Mouse (Mus musculus): Measurements from ENCODE around the gene Qtrt1. TPM values are rescaled to one million over a fixed set of nuclear protein-coding genes. Genes with fewer than 3 reads are reported as not detected.

The Qtrt1 gene
- total and polyA plus RNA-seq, 3 experiments, result 48.1 to 57.8 (median 56.8) TPM

- Histone ChIP-seq H3K4me2 (ENCODE audit: insufficient read depth, low read depth, poor library complexity, severe bottlenecking) (no peak overlapping the region), H3K9me3 (replicated peaks; ENCODE audit: low read length) (no peaks in the 10 kb centered on the region), H3K79me2 (replicated peaks; ENCODE audit: control insufficient read depth, extremely low read depth, insufficient read depth, poor library complexity, severe bottlenecking) (no peaks in the 10 kb centered on the region), H3K27ac (ENCODE audit: insufficient read depth, low read depth) (no peak overlapping the region), H3K4me3 (replicated peaks in 1 of 3; ENCODE audit: low read depth in 2 of 3, low read length in 2 of 3, poor library complexity in 1 of 3) (no peak overlapping the region), H3K4me1 (ENCODE audit: control insufficient read depth in 1 of 2, insufficient read depth in 2 of 2) (peaks cover 6 to 61% of the 10 kb centered on the region in 2 experiments; a peak in 3 of 4 replicates), H3K9ac (ENCODE audit: insufficient read depth, low read depth) (no peak overlapping the region), H3K36me3 (replicated peaks in 1 of 2; ENCODE audit: control insufficient read depth in 1 of 2, insufficient read depth in 1 of 2, low read length in 1 of 2) (peaks cover 17 to 61% of the 10 kb centered on the region in 2 experiments), H3K27me3 (replicated peaks) (no peaks in the 10 kb centered on the region)
- DNase-seq (ENCODE audit: extremely low read depth), result no peak
- dilution Hi-C loops (cut with MboI; ENCODE audit: extremely low pct_ligation_motif_present, extremely low pct_unique_long_range_greater_than_20kb, low sequenced_read_pairs) (no loop called here), in situ Hi-C loops (cut with MboI; ENCODE audit: low pct_ligation_motif_present, low pct_unique_long_range_greater_than_20kb, low sequenced_read_pairs) (no loop called here)
- TF ChIP-seq POLR2AphosphoS2 (IDR thresholded peaks at IDR 0.05; ENCODE audit: low read depth, low read length), result no peak
- no peak for TF ChIP-seq UBTF (IDR thresholded peaks at IDR 0.05; ENCODE audit: low read depth, low read length)
- no peak for TF ChIP-seq IRF4 (IDR thresholded peaks at IDR 0.05; ENCODE audit: low read depth, low read length)
- TF ChIP-seq USF2 (conservative IDR thresholded peaks at IDR 0.05; ENCODE audit: low read depth, low read length), result no peak
- TF ChIP-seq NRF1 (IDR thresholded peaks at IDR 0.05; ENCODE audit: low read depth, low read length), result no peak
- no peak for TF ChIP-seq ZMIZ1 (IDR thresholded peaks at IDR 0.05; ENCODE audit: low read depth, low read length)
- TF ChIP-seq TBP (conservative IDR thresholded peaks at IDR 0.05; ENCODE audit: low read depth, low read length), result no peak
- no peak for TF ChIP-seq SMC3 (IDR thresholded peaks at IDR 0.05; ENCODE audit: low read depth, low read length)
- no peak for TF ChIP-seq RCOR1 (conservative IDR thresholded peaks at IDR 0.05; ENCODE audit: low read depth, low read length)
- no peak for TF ChIP-seq MAX (IDR thresholded peaks at IDR 0.05; ENCODE audit: low read length)
- no peak for TF ChIP-seq PAX5 (IDR thresholded peaks at IDR 0.05; ENCODE audit: low read length)
- no peak for TF ChIP-seq MEF2A (IDR thresholded peaks at IDR 0.05; ENCODE audit: borderline replicate concordance, low read depth, low read length)
- TF ChIP-seq ZNF384 (IDR thresholded peaks at IDR 0.05; ENCODE audit: low read depth, low read length), result no peak
- TF ChIP-seq GABPA (IDR thresholded peaks at IDR 0.05; ENCODE audit: insufficient replicate concordance, low read depth, low read length), result no peak
- no peak for TF ChIP-seq EP300 (IDR thresholded peaks at IDR 0.05; ENCODE audit: low read length)
- TF ChIP-seq ZKSCAN1 (IDR thresholded peaks at IDR 0.05; ENCODE audit: borderline replicate concordance, low read depth, low read length), result no peak
These were observed 42.9 kb downstream of the Qtrt1 start for GRCm38 (mm10) chr9:21454556-21454955.

- Histone ChIP-seq H3K4me3 (replicated peaks in 1 of 3; ENCODE audit: low read depth in 2 of 3, low read length in 2 of 3, poor library complexity in 1 of 3) (no peak overlapping the region), H3K27ac (ENCODE audit: insufficient read depth, low read depth) (no peak overlapping the region), H3K36me3 (replicated peaks in 1 of 2; ENCODE audit: control insufficient read depth in 1 of 2, insufficient read depth in 1 of 2, low read length in 1 of 2) (peaks cover 22 to 61% of the 10 kb centered on the region in 2 experiments), H3K4me1 (ENCODE audit: control insufficient read depth in 1 of 2, insufficient read depth in 2 of 2) (peaks cover 8 to 54% of the 10 kb centered on the region in 2 experiments; a peak in 3 of 4 replicates), H3K27me3 (replicated peaks) (no peaks in the 10 kb centered on the region), H3K4me2 (ENCODE audit: insufficient read depth, low read depth, poor library complexity, severe bottlenecking) (no peak overlapping the region), H3K9me3 (replicated peaks; ENCODE audit: low read length) (no peaks in the 10 kb centered on the region), H3K79me2 (replicated peaks; ENCODE audit: control insufficient read depth, extremely low read depth, insufficient read depth, poor library complexity, severe bottlenecking) (no peaks in the 10 kb centered on the region), H3K9ac (ENCODE audit: insufficient read depth, low read depth) (no peak overlapping the region)
- TF ChIP-seq MEF2A (IDR thresholded peaks at IDR 0.05; ENCODE audit: borderline replicate concordance, low read depth, low read length) (no peak), NELFE (IDR thresholded peaks at IDR 0.05; ENCODE audit: low read depth, low read length) (no peak), JUND (conservative IDR thresholded peaks at IDR 0.05; ENCODE audit: low read depth, low read length) (no peak), MAZ (IDR thresholded peaks at IDR 0.05; ENCODE audit: low read depth, low read length) (no peak), USF2 (conservative IDR thresholded peaks at IDR 0.05; ENCODE audit: low read depth, low read length) (no peak), TBP (conservative IDR thresholded peaks at IDR 0.05; ENCODE audit: low read depth, low read length) (no peak), CTCF (conservative IDR thresholded peaks at IDR 0.05 in 1 of 2, IDR thresholded peaks at IDR 0.05 in 1 of 2; ENCODE audit: low read depth in 2 of 2, low read length in 2 of 2) (no peak), ELF1 (IDR thresholded peaks at IDR 0.05; ENCODE audit: low read depth, low read length) (no peak), UBTF (IDR thresholded peaks at IDR 0.05; ENCODE audit: low read depth, low read length) (no peak), CHD2 (IDR thresholded peaks at IDR 0.05; ENCODE audit: low read length) (no peak)
- DNase-seq (ENCODE audit: extremely low read depth), result no peak
- dilution Hi-C loops (cut with MboI; ENCODE audit: extremely low pct_ligation_motif_present, extremely low pct_unique_long_range_greater_than_20kb, low sequenced_read_pairs), result no loop called here
- in situ Hi-C loops (cut with MboI; ENCODE audit: low pct_ligation_motif_present, low pct_unique_long_range_greater_than_20kb, low sequenced_read_pairs), result no loop called here
These were observed 43.6 kb downstream of the Qtrt1 start for GRCm38 (mm10) chr9:21455103-21455770.

All from CH12.LX (cell line).